Mouse (Mus musculus): ENCODE measurements around the gene Eno1. TPM values are rescaled to one million over a fixed set of nuclear protein-coding genes. Genes with fewer than 3 reads are reported as not detected.
"Not testable (repeated sequence)": the region's sequence is repeated elsewhere in the genome, so short reads cannot be mapped to it uniquely, and the experiment has no call there.

Gene Eno1
- polyA plus RNA-seq, 1 experiment = 1,403 TPM

GRCm38 (mm10) chr4:150275531-150275930 is 39.0 kb downstream of the Eno1 start:
- TF ChIP-seq EP300 (IDR thresholded peaks at IDR 0.05; ENCODE audit: insufficient read depth, low read depth, low read length) = no peak
- no peak for TF ChIP-seq CTCF (IDR thresholded peaks at IDR 0.05; ENCODE audit: low read depth, low read length)
- TF ChIP-seq POLR2A (IDR thresholded peaks at IDR 0.05; ENCODE audit: insufficient read depth, low read length) = no peak
- H3K27ac ChIP-seq (ENCODE audit: insufficient read depth, low read length) = no peak overlapping the region
- H3K4me3 ChIP-seq (ENCODE audit: low read depth, low read length) = no peak overlapping the region
- no peaks in the 10 kb centered on the region for H3K9me3 ChIP-seq (replicated peaks; ENCODE audit: control insufficient read depth, insufficient read depth, low read length, poor library complexity, severe bottlenecking)
- H3K9ac ChIP-seq (ENCODE audit: low read depth, poor library complexity, severe bottlenecking) = no peak overlapping the region
- H3K4me1 ChIP-seq (ENCODE audit: control insufficient read depth, insufficient read depth, low read length) = no peaks in the 10 kb centered on the region
- H3K36me3 ChIP-seq (ENCODE audit: control insufficient read depth, insufficient read depth, low read length, poor library complexity, severe bottlenecking) = no peaks in the 10 kb centered on the region
- H3K27me3 ChIP-seq (ENCODE audit: control insufficient read depth, insufficient read depth, low read length, poor library complexity, severe bottlenecking) = no peaks in the 10 kb centered on the region

GRCm38 (mm10) chr4:150279336-150279735 is 42.8 kb downstream of the Eno1 start:
- H3K27ac ChIP-seq (ENCODE audit: insufficient read depth, low read length); H3K4me3 ChIP-seq (ENCODE audit: low read depth, low read length); H3K27me3 ChIP-seq (ENCODE audit: control insufficient read depth, insufficient read depth, low read length, poor library complexity, severe bottlenecking); H3K36me3 ChIP-seq (ENCODE audit: control insufficient read depth, insufficient read depth, low read length, poor library complexity, severe bottlenecking); H3K9me3 ChIP-seq (replicated peaks; ENCODE audit: control insufficient read depth, insufficient read depth, low read length, poor library complexity, severe bottlenecking); H3K4me1 ChIP-seq (ENCODE audit: control insufficient read depth, insufficient read depth, low read length); H3K9ac ChIP-seq (ENCODE audit: low read depth, poor library complexity, severe bottlenecking): not testable (repeated sequence)

- Histone ChIP-seq H3K27ac (ENCODE audit: insufficient read depth, low read length) (no peak overlapping the region; the same call in 1 of the 2 replicates), H3K4me1 (ENCODE audit: control insufficient read depth, insufficient read depth, low read length) (no peaks in the 10 kb centered on the region), H3K36me3 (ENCODE audit: control insufficient read depth, insufficient read depth, low read length, poor library complexity, severe bottlenecking) (no peaks in the 10 kb centered on the region), H3K27me3 (ENCODE audit: control insufficient read depth, insufficient read depth, low read length, poor library complexity, severe bottlenecking) (no peaks in the 10 kb centered on the region), H3K4me3 (ENCODE audit: low read depth, low read length) (no peak overlapping the region), H3K9ac (ENCODE audit: low read depth, poor library complexity, severe bottlenecking) (peak overlapping the region; percentile 96; the same call in 1 of the 2 replicates), H3K9me3 (replicated peaks; ENCODE audit: control insufficient read depth, insufficient read depth, low read length, poor library complexity, severe bottlenecking) (no peaks in the 10 kb centered on the region)
- TF ChIP-seq CTCF (IDR thresholded peaks at IDR 0.05; ENCODE audit: low read depth, low read length) = no peak
- TF ChIP-seq POLR2A (IDR thresholded peaks at IDR 0.05; ENCODE audit: insufficient read depth, low read length) = no peak
- no peak for TF ChIP-seq EP300 (IDR thresholded peaks at IDR 0.05; ENCODE audit: insufficient read depth, low read depth, low read length)
Observed at GRCm38 (mm10) chr4:150280002-150280401, 43.5 kb downstream of the Eno1 start.

GRCm38 (mm10) chr4:150280459-150280858 is 43.9 kb downstream of the Eno1 start:
- peak overlapping the region; percentile 96 for H3K9ac ChIP-seq (ENCODE audit: low read depth, poor library complexity, severe bottlenecking)
- H3K27ac ChIP-seq (ENCODE audit: insufficient read depth, low read length) = peak overlapping the region; percentile 24; the same call in 1 of the 2 replicates

GRCm38 (mm10) chr4:150281018-150281761 is 44.7 kb downstream of the Eno1 start, which contains the start of gene Rere:
TSS of gene Rere (plus strand) at chr4:150281646.
- TF ChIP-seq CTCF (IDR thresholded peaks at IDR 0.05; ENCODE audit: low read depth, low read length) (no peak), EP300 (IDR thresholded peaks at IDR 0.05; ENCODE audit: insufficient read depth, low read depth, low read length) (no peak), POLR2A (IDR thresholded peaks at IDR 0.05; ENCODE audit: insufficient read depth, low read length) (peak; percentile 34)
- no peaks in the 10 kb centered on the region for H3K27me3 ChIP-seq (ENCODE audit: control insufficient read depth, insufficient read depth, low read length, poor library complexity, severe bottlenecking)
- no peaks in the 10 kb centered on the region for H3K9me3 ChIP-seq (replicated peaks; ENCODE audit: control insufficient read depth, insufficient read depth, low read length, poor library complexity, severe bottlenecking)
- peak within 1 kb of the TSS; percentile 96 for H3K9ac ChIP-seq (ENCODE audit: low read depth, poor library complexity, severe bottlenecking)
- no peaks in the 10 kb centered on the region for H3K36me3 ChIP-seq (ENCODE audit: control insufficient read depth, insufficient read depth, low read length, poor library complexity, severe bottlenecking)
- no peaks in the 10 kb centered on the region for H3K4me1 ChIP-seq (ENCODE audit: control insufficient read depth, insufficient read depth, low read length)
- H3K4me3 ChIP-seq (ENCODE audit: low read depth, low read length) = peak within 1 kb of the TSS; percentile 84
- H3K27ac ChIP-seq (ENCODE audit: insufficient read depth, low read length) = peak within 1 kb of the TSS; percentile 24; the same call in 1 of the 2 replicates

More at GRCm38 (mm10) chr4:150280459-150280858, 43.9 kb downstream of the Eno1 start:
- H3K9me3 ChIP-seq (replicated peaks; ENCODE audit: control insufficient read depth, insufficient read depth, low read length, poor library complexity, severe bottlenecking) = no peaks in the 10 kb centered on the region
- TF ChIP-seq EP300 (IDR thresholded peaks at IDR 0.05; ENCODE audit: insufficient read depth, low read depth, low read length) = no peak
- TF ChIP-seq CTCF (IDR thresholded peaks at IDR 0.05; ENCODE audit: low read depth, low read length) = no peak
- TF ChIP-seq POLR2A (IDR thresholded peaks at IDR 0.05; ENCODE audit: insufficient read depth, low read length) = no peak
- no peaks in the 10 kb centered on the region for H3K36me3 ChIP-seq (ENCODE audit: control insufficient read depth, insufficient read depth, low read length, poor library complexity, severe bottlenecking)
- H3K4me3 ChIP-seq (ENCODE audit: low read depth, low read length) = peak overlapping the region; percentile 21; the same call in 1 of the 2 replicates
- no peaks in the 10 kb centered on the region for H3K27me3 ChIP-seq (ENCODE audit: control insufficient read depth, insufficient read depth, low read length, poor library complexity, severe bottlenecking)
- no peaks in the 10 kb centered on the region for H3K4me1 ChIP-seq (ENCODE audit: control insufficient read depth, insufficient read depth, low read length)

- Histone ChIP-seq H3K27ac (ENCODE audit: insufficient read depth, low read length) (no peak overlapping the region), H3K9ac (ENCODE audit: low read depth, poor library complexity, severe bottlenecking) (peak overlapping the region; percentile 96), H3K4me3 (ENCODE audit: low read depth, low read length) (peak overlapping the region; percentile 77), H3K9me3 (replicated peaks; ENCODE audit: control insufficient read depth, insufficient read depth, low read length, poor library complexity, severe bottlenecking) (no peaks in the 10 kb centered on the region), H3K36me3 (ENCODE audit: control insufficient read depth, insufficient read depth, low read length, poor library complexity, severe bottlenecking) (no peaks in the 10 kb centered on the region), H3K4me1 (ENCODE audit: control insufficient read depth, insufficient read depth, low read length) (no peaks in the 10 kb centered on the region), H3K27me3 (ENCODE audit: control insufficient read depth, insufficient read depth, low read length, poor library complexity, severe bottlenecking) (no peaks in the 10 kb centered on the region)
- TF ChIP-seq CTCF (IDR thresholded peaks at IDR 0.05; ENCODE audit: low read depth, low read length) (no peak), POLR2A (IDR thresholded peaks at IDR 0.05; ENCODE audit: insufficient read depth, low read length) (no peak), EP300 (IDR thresholded peaks at IDR 0.05; ENCODE audit: insufficient read depth, low read depth, low read length) (no peak)
Observed at GRCm38 (mm10) chr4:150281891-150282630, 45.5 kb downstream of the Eno1 start.
